Mouse (Mus musculus) hindlimb bud, embryonic 11.5 days (tissue): Measurements from ENCODE around the gene Sox18.

Experiments
- DNase-seq: peaks from one replicate; pipeline ENCODE4 v3.0.0-alpha.2; 2012; ENCODE audit warnings: low read depth, low spot score; ENCODE audit errors: extremely low spot score

The Sox18 gene

GRCm38 (mm10) chr2:181680716-181681117, 9.3 kb upstream of the Sox18 start:
- no peak for DNase-seq

DNA sequence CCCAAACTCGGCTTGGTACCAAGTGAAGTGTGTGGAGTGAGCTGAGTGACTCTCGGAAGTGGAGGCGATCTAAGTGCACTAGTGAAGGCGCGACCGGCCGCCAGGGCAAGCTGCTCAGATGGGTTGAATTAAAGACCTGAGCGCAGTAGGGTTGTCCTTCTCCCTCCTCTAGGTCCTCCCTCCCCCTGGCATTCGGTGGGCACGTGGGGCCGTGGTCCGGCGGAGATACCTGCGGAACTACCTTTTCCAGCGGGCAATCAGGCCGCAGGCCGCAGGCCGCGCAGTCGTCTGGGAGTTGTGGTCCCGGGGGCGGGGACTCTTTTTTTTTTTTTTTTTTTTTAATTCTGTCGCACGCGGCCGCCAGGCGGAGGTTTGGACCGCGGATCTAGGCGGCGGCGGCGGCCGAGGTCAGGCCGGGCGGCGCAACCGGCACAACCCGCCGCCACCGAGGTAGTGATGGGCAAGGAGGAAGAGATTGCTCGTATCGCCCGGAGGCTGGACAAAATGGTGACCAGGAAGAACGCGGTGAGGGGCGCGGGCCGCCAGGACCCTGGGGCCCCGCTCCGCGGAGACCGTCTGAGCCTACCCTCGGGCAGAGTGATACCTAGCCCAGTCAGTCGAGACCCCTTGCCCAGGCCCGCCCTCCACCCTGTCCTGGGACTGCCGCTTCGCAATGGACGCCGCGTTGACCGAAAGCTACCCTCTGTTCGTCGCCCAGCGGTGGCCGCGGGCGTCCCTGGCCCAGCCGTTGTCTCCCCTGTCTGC, 8.7 kb upstream of the Sox18 start, which contains the start of gene Tcea2:
TSS of gene Tcea2 (plus strand) at position 360 of the 765 bp plus-strand sequence.
- DNase-seq: no peak

DNA sequence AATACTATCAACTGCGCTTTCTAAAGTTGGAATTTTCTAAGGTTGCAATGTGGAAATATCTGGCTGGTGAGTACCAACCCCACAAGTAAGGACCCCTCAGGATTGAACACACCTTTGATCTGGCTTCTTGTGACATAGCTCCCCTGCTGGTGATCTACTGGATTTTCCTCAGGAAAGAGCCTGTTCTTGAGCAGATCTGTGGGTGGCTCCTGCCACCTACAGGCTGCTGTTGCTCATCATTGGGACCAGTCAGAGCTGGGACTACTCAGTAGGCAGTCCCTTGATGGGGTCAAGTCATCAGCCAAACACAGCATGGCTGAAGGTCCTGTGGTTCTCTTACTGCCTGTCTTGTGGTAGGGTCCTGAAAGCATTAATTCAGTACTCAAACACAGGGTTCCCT, 7.3 kb upstream of the Sox18 start:
- peak; percentile 67 for DNase-seq

DNA sequence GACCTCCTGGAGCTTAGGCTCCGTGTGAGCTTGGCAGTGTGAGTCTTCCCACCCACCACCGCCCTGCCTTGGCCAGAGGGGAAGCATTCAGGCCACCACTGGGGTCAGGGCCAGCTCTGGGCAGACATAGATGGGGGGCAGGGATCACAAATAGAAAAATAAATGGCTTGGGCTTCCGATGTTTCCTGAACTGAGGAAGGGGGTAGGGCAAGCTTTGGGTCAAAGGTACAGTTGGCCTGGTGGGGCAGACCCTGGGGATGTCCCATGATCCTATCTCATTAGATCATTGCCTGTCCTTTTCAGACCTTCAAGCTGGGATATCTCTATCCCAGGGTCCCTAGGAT, 6.3 kb upstream of the Sox18 start:
- DNase-seq: no peak

- DNase-seq: no peak
Measured at GRCm38 (mm10) chr2:181677096-181677754, 5.8 kb upstream of the Sox18 start.

DNA sequence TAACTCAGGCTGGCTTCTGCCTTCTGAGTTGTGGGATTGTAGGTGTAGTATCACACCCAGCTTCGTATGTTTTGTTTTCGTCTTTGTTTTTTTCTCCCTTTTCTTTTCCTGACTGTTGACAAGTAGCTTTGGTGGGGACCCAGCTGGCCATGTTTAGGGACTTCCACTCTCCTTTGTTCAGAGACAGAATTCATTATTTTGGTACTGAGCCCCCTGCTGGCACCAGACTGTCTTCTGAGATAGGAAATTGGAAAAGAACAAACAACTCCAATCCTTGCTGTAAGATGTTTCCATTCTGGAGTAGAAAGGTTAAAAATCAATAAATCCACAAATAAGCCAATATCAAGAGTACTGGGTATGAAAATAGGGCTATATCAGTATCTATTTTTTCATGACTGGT, 5.0 kb upstream of the Sox18 start:
- no peak for DNase-seq

DNA sequence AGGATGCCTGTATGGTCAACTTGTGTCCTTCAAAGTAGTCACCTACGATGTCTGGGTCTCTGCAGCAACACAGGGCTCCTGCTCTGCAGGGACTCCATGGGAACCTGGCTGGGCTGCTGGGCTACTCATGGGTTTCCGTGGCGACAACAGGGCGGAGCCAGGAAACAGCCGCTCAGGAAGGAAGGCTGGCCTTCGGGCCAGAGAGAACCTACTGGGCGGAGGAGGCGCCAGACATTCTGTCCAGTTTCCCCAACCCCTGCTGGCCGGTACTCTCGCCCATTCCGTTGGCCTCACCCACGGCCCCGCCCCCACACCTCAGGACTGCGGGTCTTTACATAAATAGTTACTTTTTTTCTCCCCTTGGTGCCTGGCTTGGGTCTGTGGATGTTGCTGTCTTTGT, 4.0 kb upstream of the Sox18 start:
- DNase-seq: no peak

DNA sequence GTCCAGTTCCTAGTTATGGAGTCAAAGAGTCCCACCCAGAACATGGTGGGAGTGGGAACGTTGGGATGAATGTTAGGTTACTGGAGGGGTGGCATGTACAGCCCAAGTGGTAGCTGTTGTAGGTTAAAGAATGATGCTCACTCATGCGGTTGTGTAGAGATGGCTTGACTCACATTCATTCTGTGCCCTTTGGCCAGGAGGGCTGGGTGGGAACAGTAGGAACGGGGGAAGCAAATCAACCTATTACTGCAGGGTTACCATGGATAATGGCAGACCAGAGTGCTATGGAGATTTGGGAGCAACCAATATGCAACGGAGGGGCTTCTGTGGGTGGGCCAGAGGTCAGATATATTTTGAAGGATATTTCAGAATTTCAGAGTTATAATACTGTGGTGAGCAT, 3.5 kb upstream of the Sox18 start:
- DNase-seq: no peak

DNA sequence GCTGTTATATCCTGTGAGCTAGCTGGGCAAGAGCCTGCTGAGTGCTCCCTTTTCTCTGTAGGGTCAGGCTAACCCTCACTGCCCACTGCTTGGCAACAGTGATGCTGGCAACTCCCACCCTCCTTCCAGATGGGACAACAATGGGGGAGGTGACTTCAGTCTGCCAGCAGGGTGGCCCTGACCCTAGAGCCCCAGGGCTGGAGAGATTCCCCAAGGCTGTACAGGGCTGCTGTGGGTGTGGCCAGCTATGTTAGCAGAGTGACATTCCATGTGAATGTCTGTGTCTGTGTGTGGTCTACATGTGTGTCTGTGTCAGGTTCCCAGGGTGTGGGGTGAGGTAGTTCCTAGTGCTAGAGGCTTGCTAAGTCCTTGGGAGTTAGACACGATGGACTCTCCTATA, 2.1 kb upstream of the Sox18 start:
- no peak for DNase-seq

DNA sequence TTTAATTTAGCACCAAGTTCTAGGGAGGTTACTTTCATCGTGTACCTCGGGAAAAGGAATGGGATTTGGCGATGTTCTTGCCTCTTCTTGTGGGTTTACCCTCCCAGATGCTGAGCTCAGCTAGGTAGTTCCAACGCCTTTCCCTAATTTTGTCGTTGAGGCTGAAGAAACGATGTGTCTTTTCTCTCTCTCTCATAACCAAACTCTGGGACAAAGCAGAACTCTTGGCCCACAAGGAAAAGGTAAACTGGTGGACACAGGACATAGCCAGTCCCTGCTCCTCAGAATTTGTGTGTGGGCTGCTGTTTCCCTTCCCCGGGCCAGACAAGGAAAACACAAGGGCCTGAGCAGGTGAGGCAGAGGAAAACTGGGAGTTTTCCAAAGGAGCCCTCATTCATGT, 544 bp upstream of the Sox18 start:
- DNase-seq: no peak

GRCm38 (mm10) chr2:181670913-181671311, 528 bp downstream of the Sox18 start:
- no peak for DNase-seq

DNA sequence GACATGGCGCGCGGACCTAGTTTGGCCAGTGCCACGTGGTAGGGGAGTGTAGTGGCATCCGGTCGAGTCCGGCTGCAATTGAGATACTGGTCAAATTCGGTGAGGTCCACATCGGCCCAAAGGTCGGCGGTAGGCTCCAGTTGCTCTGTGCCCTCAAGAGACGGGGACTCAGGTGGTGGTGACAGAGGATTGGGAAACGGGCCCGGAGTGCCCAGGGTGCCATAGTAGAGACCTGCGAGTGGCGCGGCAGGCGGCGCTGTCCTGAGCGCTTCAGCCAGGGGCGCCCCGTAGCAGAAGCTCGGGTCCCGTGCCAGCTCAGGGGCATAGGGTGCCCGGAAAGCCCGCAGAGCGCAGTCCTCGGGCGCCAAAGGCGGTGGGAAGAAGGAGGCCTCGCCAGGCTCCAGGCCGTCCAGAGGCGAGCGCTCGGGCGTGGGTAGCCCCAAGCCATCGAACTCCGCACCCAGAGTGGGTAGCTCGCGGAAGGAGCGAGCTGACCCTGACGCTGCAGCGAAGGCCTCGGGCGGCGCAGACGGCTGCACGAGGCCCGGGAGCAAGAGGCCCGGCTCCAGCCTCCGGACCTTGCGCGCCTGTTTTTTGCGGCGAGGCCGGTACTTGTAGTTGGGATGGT, 1.0 kb downstream of the Sox18 start:
- DNase-seq: no peak

DNA sequence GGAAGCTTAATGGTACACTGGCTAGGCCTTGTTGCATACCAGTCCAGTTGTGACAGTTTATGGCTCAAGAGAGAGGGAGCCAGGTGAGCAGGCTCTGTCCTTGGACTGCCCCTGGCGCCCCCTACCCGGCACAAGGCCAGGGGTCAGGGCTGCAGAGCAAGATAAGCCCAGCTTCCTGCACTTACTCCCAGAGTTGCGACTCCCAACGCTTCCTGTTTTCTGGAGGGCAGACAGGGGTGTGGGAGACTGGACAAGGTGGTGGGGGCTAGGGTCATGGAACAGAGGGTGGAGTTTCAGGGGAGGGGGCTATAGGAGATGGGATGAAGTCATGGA, 8.2 kb downstream of the Sox18 start:
- no peak for DNase-seq

DNA sequence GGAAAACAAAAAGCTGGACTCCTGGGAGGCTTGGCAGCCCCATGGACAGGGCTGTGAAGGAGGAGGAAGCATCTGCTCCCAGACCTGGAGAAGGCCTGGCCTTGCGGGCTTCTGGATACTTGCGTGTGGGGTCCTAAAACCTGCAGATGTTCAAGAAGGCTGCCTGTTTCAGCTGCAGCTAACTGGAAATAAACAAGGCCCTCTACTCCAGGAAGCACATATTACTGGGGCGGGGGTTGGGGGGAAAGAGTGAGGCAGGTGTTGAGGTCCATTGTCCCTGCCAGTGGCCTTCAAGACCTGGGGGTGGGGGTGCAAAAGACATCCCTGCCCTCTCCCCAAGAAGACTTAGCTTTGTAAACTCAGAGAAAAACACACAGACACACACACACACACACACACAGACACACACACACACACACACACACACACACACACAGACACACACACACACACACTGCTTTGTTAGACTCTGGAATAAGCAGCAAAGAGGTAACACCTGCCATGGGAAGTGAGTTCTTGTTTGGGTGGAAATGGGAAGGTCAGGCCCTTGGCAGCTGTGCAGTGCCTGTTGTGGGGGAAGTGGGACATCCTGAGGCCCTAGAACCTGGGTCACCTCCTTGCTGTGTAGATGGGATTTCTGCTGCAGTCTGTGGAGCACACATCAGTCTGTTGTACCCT, 8.7 kb downstream of the Sox18 start:
- DNase-seq: no peak

- no peak for DNase-seq
Measured at GRCm38 (mm10) chr2:181659609-181660055, 11.8 kb downstream of the Sox18 start.

DNA sequence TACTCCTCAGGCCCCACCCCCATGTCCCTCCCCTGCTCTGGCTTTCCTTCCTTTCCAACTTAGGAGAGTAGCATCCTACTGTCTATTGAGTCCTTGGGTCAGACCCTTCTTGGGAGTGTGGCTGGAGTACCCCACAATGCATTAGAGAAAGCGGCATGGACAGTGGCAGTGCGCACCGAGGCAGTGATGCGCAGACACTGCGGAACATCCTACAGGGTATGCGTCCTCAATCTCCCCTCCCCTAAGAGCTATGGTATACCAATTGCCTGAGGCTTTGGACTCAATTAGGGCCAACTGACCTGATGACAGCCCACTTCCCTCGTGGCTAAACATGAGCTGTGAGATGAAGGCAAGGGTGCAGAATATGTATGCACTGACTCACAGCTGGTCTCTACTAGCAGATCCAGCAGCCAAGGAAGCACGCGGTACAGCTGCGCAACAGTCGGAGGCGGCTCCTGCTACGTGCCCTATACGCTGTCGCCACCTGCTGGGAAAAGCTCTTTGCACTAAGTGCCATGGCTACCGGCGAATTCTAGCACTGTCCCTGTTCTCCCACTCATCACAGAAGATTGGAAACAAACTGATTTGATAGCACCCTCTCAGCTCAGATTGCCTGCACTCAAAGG, 12.4 kb downstream of the Sox18 start:
- no peak for DNase-seq

DNA sequence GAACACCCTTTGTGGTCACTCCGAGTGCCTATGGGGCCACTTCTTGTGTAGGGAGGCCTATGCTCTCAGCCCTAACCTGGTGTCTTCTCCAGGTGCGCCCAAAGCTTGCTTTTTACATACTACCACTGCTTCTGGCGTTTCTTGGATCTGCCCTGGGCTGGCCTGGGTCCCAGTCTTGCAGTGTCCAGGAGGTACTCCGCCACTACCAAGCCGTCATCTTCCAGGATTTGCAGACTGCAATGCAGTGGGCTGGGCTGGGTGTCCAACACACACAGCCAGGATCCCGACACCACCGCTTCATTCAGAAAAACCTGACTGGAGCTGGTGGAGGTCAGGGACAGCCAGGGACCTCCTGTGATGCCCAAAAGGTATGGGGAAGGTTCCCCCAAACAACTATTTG, 12.9 kb downstream of the Sox18 start:
- no peak for DNase-seq

- DNase-seq: no peak
Measured at GRCm38 (mm10) chr2:181657441-181657840, 14.0 kb downstream of the Sox18 start.

DNA sequence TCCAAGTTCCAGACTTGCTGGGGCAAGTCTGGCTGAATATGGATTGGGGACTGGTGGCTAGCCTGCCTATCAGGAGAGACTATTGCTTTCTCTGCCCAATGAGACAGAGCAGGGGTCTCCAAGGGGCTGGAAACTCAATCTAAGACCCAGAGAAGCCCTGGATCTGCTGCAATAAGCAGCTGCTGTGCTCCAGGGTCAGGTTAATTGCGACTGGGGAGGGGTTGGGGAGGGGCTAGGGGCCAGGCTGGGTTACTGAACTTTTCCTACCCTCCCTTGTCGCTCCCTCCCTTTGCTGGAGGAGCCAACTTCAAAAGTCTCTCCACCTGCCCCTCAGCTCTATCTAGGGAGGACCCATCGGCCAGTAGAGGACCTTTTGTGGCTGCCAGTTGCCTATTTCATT, 14.7 kb downstream of the Sox18 start, which contains the start of gene Gm29797:
TSS of gene Gm29797 (plus strand) at position 301 of the 400 bp plus-strand sequence.
- no peak for DNase-seq

DNA sequence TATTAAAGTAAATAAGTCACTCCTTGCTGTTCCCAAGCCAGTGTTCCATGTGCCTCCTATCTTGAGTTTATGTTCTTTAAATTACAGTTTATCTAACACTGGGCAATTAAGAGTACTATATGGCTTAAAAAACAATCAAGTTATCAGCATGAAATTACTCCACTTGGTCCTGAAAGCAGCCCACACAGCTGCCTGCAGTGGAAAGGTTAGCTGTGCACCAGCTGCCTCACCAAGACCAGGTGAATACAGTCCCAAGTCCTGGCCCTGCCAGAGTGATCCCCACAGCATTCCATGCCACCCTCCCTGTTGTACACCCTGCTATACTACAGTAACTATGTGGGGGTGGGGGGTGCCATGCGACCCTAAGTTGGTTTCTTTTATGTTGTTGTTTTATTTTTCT, 17.9 kb downstream of the Sox18 start:
- DNase-seq: no peak

- DNase-seq: no peak
Measured at GRCm38 (mm10) chr2:181653065-181653464, 18.4 kb downstream of the Sox18 start.
